Mouse (Mus musculus) left cerebral cortex, postnatal 36 days (tissue): ENCODE measurements at regions not wholly inside any gene's neighbourhood (a gene's known extent, or its start where the extent isn't known, plus 50 kb on each side); places are given as distances from the start of the nearest gene placed in this dataset.

Experiments used
- DNase-seq, 2 experiments: peaks; one replicate each; pipeline ENCODE4 v3.0.0; 2021 to 2022; ENCODE audit warnings: low spot score in 2 of 2, mixed read lengths in 1 of 2
- intact Hi-C: fragments of 180-260 bp; cut with DNase I; formaldehyde crosslinking; loops from one replicate; pipeline ENCODE4 v1.15.1; 2025

GRCm38 (mm10) chr10:109490765-109491164 lies 480.0 kb upstream of the Syt1 start:
- intact Hi-C loops, result loop anchor here (10.0 kb wide), 1 partner anchor 206 kb away; no protein-coding TSS in a partner anchor
- no peak for DNase-seq

DNA sequence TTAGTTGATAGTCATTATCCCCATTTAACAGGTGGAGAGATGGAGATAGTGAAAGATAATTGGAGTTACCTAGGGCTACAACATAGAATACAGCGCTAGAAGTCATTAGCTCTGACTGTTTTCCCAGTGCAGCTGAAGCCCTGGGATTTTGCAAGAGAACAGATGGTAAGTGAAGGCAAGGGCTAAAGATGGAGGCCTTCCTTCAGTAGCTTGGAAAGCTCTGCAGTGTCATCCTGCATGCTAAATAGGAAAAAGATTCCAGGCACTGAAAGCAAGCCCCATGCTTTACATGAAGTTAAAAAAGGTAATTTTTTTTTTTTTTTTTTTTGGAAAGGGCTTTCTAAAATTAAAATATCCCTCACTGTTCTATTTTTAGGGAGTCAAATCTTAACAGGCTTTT lies 477.2 kb upstream of the Syt1 start:
- DNase-seq, result peak in 1 of 2 experiments; percentile 7
- intact Hi-C loops, result loop anchor here (10.0 kb wide), 1 partner anchor 153 kb away; no protein-coding TSS in a partner anchor

DNA sequence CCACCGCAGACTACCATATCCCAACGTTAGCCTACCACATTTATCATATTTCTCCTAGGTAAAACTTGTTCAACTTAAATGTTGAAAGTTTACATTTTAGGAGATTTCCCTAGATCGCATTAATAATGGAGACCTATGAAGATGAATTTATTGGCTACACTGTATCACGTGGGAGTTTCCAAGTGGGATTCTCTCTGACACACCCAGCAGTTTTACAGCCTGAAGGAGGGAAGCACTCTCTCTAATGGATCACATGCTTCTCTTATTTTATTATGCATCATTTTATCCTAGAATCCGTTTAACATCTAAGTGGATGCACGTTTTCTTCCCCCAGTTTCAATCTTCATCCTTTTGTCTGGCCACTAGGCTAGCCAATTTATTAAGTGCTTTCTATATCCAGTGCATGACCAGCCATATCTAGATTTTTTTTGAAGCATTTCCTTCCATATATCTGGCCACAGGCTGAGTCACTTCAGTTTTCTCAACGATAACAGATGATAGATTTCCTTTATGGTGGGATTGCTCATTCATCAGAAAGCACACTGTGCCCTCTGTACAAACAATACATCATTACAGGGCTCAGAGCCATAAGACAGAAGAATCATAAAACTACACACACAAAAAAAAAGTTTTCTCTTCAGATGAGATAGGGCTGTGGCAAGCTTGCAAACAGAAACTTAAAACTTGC lies 476.3 kb upstream of the Syt1 start:
- intact Hi-C loops, result loop anchor here (10.0 kb wide), 1 partner anchor 152 kb away; no protein-coding TSS in a partner anchor

DNA sequence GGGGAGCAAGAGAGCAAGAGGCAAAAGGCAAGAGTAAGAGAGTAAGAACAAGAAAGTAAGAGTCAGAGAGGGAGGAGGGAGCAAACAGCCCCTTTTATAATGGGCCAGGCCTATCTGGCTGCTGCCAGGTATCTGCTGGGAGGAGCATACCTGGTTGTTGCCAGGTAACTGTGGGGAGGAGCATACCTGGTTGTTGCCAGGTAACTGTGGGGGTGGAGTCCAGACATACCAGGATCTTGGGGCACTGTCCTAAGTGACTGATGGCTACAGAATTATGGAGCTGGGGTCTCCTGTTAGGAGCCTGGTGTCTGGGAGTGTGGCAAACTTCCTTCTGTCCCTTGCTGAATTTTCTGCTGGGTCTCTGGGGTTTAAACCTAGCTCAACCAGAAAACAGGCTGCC lies 469.8 kb upstream of the Syt1 start:
- intact Hi-C loops, result loop anchor here (10.0 kb wide), 1 partner anchor 146 kb away; no protein-coding TSS in a partner anchor
- no peak for DNase-seq

More for the DNA sequence above, 476.3 kb upstream of the Syt1 start:
- DNase-seq, result no peak

DNA sequence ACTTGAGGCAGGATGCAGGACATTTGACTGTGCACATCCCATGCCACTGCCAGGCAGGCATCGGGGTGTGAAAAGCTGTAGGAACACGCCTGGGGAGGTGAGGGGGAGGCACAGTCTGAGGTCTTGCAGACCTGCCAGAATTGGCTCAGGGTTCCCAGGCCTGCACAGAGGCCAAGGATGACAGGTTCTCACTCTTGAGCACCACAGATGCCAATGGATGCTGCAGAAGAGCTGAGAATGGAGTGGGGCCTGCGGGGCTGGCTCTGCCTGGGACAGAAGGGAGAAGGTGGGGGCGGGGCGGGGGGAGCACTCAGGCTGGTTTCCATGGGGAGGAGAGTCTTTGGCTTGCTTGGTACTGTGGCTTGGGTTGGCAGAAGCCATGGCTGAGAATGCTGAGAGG lies 469.2 kb upstream of the Syt1 start:
- DNase-seq, result no peak
- intact Hi-C loops, result loop anchor here (10.0 kb wide), 1 partner anchor 145 kb away; no protein-coding TSS in a partner anchor

DNA sequence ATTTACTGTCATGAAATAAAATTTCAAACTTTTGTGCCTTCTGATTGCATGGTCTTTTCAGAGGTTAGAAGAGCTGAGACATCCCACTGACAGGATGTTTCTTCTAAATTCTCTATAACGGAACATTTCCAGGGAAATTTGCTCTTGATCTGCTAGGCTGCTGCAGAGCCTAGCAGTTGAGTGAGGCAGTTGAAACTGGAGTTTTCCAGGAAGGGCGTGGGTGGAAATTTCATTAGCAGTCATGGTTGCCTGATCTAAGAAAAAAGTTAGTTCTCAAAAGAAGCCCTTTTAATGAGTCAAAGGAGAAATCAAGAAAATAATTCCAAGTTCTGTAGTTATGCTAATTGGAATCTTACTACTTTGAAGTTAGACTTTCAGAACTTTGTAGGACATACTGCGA lies 455.7 kb upstream of the Syt1 start:
- no peak for DNase-seq
- intact Hi-C loops, result no loop called here

DNA sequence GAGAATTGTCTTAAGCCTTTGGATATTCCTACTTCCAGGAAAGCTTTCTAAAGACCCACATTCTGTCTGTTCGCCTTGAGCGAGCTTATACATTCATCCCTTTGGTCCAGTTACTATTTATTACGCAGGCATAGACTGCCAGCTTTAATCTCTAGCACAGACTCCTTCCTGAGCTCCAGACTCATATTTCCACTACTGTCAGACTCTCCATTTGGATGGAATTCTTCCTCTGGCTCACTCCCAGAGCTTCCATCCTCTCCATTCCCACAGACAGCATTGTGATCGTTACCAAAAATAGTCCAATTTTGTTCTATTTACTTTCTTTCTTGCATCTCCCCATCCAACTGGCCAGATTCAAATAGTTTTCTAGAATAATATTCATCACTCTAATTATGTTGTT lies 420.3 kb upstream of the Syt1 start:
- no peak for DNase-seq
- intact Hi-C loops, result no loop called here

DNA sequence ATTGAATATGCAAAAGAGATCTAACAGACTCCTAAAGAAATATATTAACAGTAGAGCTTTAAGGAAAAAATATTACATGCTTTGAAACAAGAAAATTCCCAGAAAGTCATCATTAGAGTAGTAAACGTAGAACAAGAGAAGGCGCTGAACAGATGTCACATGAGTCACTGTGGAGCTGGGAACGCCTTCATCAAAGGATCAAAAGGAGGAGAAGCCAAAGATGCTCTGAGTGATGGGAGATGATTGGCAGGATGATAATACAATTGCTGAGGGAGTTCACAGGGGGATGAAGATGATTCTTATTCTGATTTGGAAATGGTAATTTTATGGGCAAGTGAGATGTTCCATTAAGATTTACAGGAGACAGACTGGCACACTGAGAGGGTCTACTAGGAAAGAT lies 417.1 kb upstream of the Syt1 start:
- intact Hi-C loops, result no loop called here
- DNase-seq, result no peak

- intact Hi-C loops, result no loop called here
- DNase-seq, result no peak
Observed at GRCm38 (mm10) chr10:109407011-109407410, 396.2 kb upstream of the Syt1 start.

GRCm38 (mm10) chr10:109405116-109405685 lies 394.4 kb upstream of the Syt1 start:
- no peak for DNase-seq
- intact Hi-C loops, result no loop called here

- no peak for DNase-seq
- intact Hi-C loops, result no loop called here
Observed at GRCm38 (mm10) chr10:109383758-109384157, 373.0 kb upstream of the Syt1 start.

GRCm38 (mm10) chr10:109378846-109379245 lies 368.1 kb upstream of the Syt1 start:
- no peak for DNase-seq
- intact Hi-C loops, result no loop called here

DNA sequence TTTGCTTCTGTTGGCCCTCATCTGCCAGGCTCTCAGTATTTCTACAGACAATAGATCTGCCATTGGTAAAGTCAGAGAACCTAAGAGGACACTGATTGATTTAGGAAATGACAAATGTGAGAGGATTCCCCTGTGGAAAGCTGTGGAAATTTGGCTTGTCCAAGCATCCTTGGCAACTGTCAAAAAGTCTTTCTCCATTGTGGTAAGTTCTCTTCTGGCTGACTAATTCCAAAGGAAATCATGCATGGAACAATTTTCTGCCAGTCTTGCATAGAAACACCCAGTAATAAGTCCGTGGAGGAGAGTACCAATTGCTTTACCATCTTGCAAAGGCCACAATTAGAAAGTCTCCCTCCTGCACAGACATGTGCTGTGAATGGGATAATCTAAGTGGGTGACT lies 349.4 kb upstream of the Syt1 start:
- DNase-seq, result no peak
- intact Hi-C loops, result no loop called here

GRCm38 (mm10) chr10:109358812-109359211 lies 348.0 kb upstream of the Syt1 start:
- DNase-seq, result no peak
- intact Hi-C loops, result no loop called here

DNA sequence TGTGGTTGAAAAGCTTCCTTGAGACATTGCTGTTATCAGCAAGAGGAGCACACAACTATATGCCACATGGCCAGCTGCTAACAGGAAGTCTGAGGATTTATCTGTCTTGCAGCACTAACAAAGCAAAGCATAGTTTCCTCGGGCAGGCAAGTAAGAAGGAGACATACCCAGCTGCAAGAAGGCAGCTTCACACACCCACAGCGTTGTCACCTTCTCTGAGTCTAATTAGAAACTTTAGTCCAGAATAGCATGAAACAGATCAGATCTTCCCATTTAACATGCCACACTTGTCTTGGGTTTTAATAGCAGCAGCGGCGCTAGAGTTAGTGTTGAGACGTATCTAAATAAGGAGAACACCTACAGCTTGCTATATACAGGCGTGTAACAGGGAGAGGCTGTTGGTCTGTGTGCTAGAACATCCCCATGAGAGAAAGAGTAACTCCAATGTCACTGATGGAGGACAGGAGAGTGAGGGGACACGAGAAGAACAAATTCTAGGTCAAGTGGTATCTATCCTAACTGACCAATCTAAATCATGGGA lies 322.1 kb upstream of the Syt1 start:
- intact Hi-C loops, result loop anchor here (10.0 kb wide), 2 partner anchors 152 to 318 kb away; partner anchors contain the start of gene Syt1
- peak; percentile 48 to 58 for DNase-seq

- intact Hi-C loops, result no loop called here
- DNase-seq, result no peak
Observed at GRCm38 (mm10) chr10:109309286-109309685, 298.5 kb upstream of the Syt1 start.

- no peak for DNase-seq
- intact Hi-C loops, result no loop called here
Observed at GRCm38 (mm10) chr10:109300199-109300598, 289.4 kb upstream of the Syt1 start.

GRCm38 (mm10) chr10:109299785-109300184 lies 289.0 kb upstream of the Syt1 start:
- intact Hi-C loops, result no loop called here
- DNase-seq, result no peak

DNA sequence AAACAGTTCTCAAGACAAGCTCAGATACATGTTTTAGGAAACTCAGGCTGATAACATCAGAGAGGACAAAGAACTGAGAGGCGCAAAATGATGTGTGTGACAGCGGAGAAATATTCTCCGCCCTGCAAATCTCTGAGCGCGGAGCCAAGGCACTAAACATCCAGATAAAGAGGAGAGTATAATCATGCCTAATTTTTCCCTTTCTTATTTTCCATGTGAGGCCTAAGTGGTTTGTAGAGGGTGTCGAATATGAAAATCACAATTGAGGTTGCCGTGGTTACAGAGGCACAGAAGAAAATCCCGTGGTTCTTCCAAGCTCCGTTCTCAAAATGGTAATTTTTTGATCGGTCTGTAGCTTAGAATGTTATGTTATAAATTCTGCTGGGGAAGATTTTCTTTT lies 272.6 kb upstream of the Syt1 start:
- DNase-seq, result peak; percentile 7 to 10
- intact Hi-C loops, result loop anchor here (10.0 kb wide), 1 partner anchor 211 kb away; no protein-coding TSS in a partner anchor

DNA sequence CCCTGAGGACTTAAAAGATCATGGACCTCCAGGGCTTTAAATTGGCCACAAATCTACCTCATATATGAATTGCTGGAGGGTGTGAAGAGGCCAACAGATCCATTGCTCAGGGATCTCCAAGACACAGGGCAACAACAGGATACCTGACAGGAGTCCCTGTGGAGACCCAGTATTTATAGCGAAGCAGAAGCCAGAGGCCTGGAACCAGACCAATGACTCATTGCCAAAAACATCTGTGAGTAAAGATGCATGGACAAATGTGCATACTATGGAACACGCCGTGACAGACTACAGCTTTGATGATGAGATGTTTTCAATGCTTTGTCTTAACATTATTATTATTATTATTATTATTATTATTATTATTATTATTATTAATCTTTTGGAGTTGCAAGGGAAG lies 239.0 kb upstream of the Syt1 start:
- no peak for DNase-seq
- intact Hi-C loops, result no loop called here

- DNase-seq, result no peak
- intact Hi-C loops, result no loop called here
Observed at GRCm38 (mm10) chr10:109246328-109246727, 235.5 kb upstream of the Syt1 start.
